Mouse (Mus musculus) hindbrain, postnatal 0 days (tissue): ENCODE data around the gene Thoc5. TPM values are rescaled to one million over a fixed set of nuclear protein-coding genes. Genes with fewer than 3 reads are reported as not detected.
A peak's percentile ranks its signal among the peaks of the same experiment; 100 is the strongest.

Experiments
- ATAC-seq: fragments of 200-750 bp; cut with Nextera tagmentation; 2 replicates; pipeline ENCODE4 v1.8.0; 2017; ENCODE audit warnings: mild to moderate bottlenecking, moderate TSS enrichment, moderate library complexity
- DNase-seq: peaks from one replicate; pipeline ENCODE4 v3.0.0-alpha.2; 2015; ENCODE audit warnings: low spot score
- H3K27ac ChIP-seq: fragments of 300-500 bp; sonication (generic); 2 replicates; pipeline ENCODE4 v1.5.1; 2014; ENCODE audit warnings: mild to moderate bottlenecking
- H3K27me3 ChIP-seq: fragments of 300-500 bp; sonication (generic); 2 replicates; pipeline ENCODE4 v1.6.1; 2014; ENCODE audit warnings: low read length, mixed read lengths; ENCODE audit not compliant: insufficient read depth
- H3K36me3 ChIP-seq: fragments of 300-500 bp; sonication (generic); 2 replicates; pipeline ENCODE4 v1.6.1; 2014; ENCODE audit warnings: low read length, mixed read lengths; ENCODE audit not compliant: insufficient read depth
- H3K4me1 ChIP-seq: fragments of 300-500 bp; sonication (generic); 2 replicates; pipeline ENCODE4 v1.6.1; 2014; ENCODE audit warnings: antibody characterized with exemption, low read length, mixed read lengths; ENCODE audit not compliant: insufficient read depth
- H3K4me2 ChIP-seq: fragments of 300-500 bp; sonication (generic); 2 replicates; pipeline ENCODE4 v1.6.1; 2014; ENCODE audit warnings: low read depth, mild to moderate bottlenecking, low read length, moderate library complexity, mixed read lengths
- H3K4me3 ChIP-seq: fragments of 300-500 bp; sonication (generic); 2 replicates; pipeline ENCODE4 v1.5.1; 2014; ENCODE audit warnings: low read length
- H3K9ac ChIP-seq: fragments of 300-500 bp; sonication (generic); replicated peaks from 2 replicates; pipeline ENCODE4 v1.6.1; 2014; ENCODE audit warnings: mild to moderate bottlenecking, low read length, moderate library complexity, mixed read lengths
- H3K9me3 ChIP-seq: fragments of 300-500 bp; sonication (generic); 2 replicates; pipeline ENCODE4 v1.6.1; 2016; ENCODE audit warnings: low read length, mixed read lengths
- CTCF ChIP-seq: IDR thresholded peaks from 2 replicates; pipeline ENCODE4 v1.5.1; 2016; ENCODE audit warnings: antibody characterized with exemption, control low read depth, low read depth
- WGBS: fragments of 180-500 bp; shearing (Covaris S2); extraction: QIAGEN DNeasy Blood & Tissue Kit; methylation state at CpG from one replicate; pipeline ENCODE4 v1.1.7; 2014; 5-methylcytosine and 5-hydroxymethylcytosine counted together
- polyA plus RNA-seq: library from polyadenylated mRNA; unstranded; fragments of >200 nt; fragmentation: Nextera tagmentation; extraction: Ambion mirVana; gene quantifications from 2 replicates; pipeline ENCODE4 v1.2.1, GENCODE M21; 2015
- total RNA-seq: library from RNA; depleted of rRNA; stranded (reverse); fragments of >200 nt; gene quantifications from 2 replicates; pipeline ENCODE4 v1.2.3, GENCODE M21; 2014

Thoc5 gene
- total and polyA plus RNA-seq, 2 experiments from 2014 or later: 30.3 to 36.5 TPM

GRCm38 (mm10) chr11:4946530-4946929 is 51.4 kb downstream of the Thoc5 start:
- peak; percentile 42; the same call in 1 of the 2 replicates for ATAC-seq
- DNase-seq: no peak
- no peak for TF ChIP-seq CTCF
- peaks cover 8% of the 10 kb centered on the region; the same call in 1 of the 2 replicates for H3K4me1 ChIP-seq
- peak overlapping the region; percentile 67 for H3K4me2 ChIP-seq
- H3K4me3 ChIP-seq: peak overlapping the region; percentile 67
- WGBS: 41% methylated on average over 13 of the region's 13 CpGs
- H3K27me3 ChIP-seq: peaks cover 24% of the 10 kb centered on the region; the same call in 1 of the 2 replicates
- no peaks in the 10 kb centered on the region for H3K9me3 ChIP-seq
- H3K36me3 ChIP-seq: no peaks in the 10 kb centered on the region; the same call in 1 of the 2 replicates
- H3K27ac ChIP-seq: peak overlapping the region; percentile 81; the same call in 1 of the 2 replicates
- H3K9ac ChIP-seq: peak overlapping the region; percentile 76; the same call in 1 of the 2 replicates

GRCm38 (mm10) chr11:4946947-4947812 is 52.1 kb downstream of the Thoc5 start:
- WGBS: 1% methylated on average over 119 of the region's 120 CpGs
- H3K27me3 ChIP-seq: peaks cover 24% of the 10 kb centered on the region; the same call in 1 of the 2 replicates

GRCm38 (mm10) chr11:4947813-4948174 is 52.7 kb downstream of the Thoc5 start, which contains the start of gene Nefh:
Nefh (minus strand) TSS chr11:4948064.
- H3K36me3 ChIP-seq: no peaks in the 10 kb centered on the region; the same call in 1 of the 2 replicates
- TF ChIP-seq CTCF: no peak
- DNase-seq (peak; percentile 39), ATAC-seq (peak; percentile 25; the same call in 1 of the 2 replicates)
- H3K4me2 ChIP-seq: peak within 1 kb of the TSS; percentile 67
- H3K4me3 ChIP-seq: peak within 1 kb of the TSS; percentile 67
- no peaks in the 10 kb centered on the region for H3K9me3 ChIP-seq
- peaks cover 24% of the 10 kb centered on the region; the same call in 1 of the 2 replicates for H3K27me3 ChIP-seq
- H3K9ac ChIP-seq: peak within 1 kb of the TSS; percentile 76
- peak within 1 kb of the TSS; percentile 81 for H3K27ac ChIP-seq
- peaks cover 8% of the 10 kb centered on the region; the same call in 1 of the 2 replicates for H3K4me1 ChIP-seq
- 3% methylated on average over 37 of the region's 41 CpGs for WGBS

More at GRCm38 (mm10) chr11:4946947-4947812, 52.1 kb downstream of the Thoc5 start:
- TF ChIP-seq CTCF: peak; percentile 47
- ATAC-seq: peak; percentile 95
- Histone ChIP-seq H3K4me3 (peak overlapping the region; percentile 67), H3K27ac (peak overlapping the region; percentile 81), H3K9ac (peak overlapping the region; percentile 76), H3K9me3 (no peaks in the 10 kb centered on the region), H3K4me1 (peaks cover 8% of the 10 kb centered on the region; the same call in 1 of the 2 replicates), H3K36me3 (no peaks in the 10 kb centered on the region; the same call in 1 of the 2 replicates), H3K4me2 (peak overlapping the region; percentile 67)
- DNase-seq: peak; percentile 91

- Histone ChIP-seq H3K27ac (no peak overlapping the region), H3K9me3 (no peaks in the 10 kb centered on the region), H3K4me3 (peak overlapping the region; percentile 67), H3K36me3 (no peaks in the 10 kb centered on the region; the same call in 1 of the 2 replicates), H3K27me3 (peaks cover 24% of the 10 kb centered on the region; the same call in 1 of the 2 replicates), H3K4me2 (peak overlapping the region; percentile 67), H3K4me1 (peaks cover 8% of the 10 kb centered on the region; the same call in 1 of the 2 replicates), H3K9ac (peak overlapping the region; percentile 45; the same call in 1 of the 2 replicates)
- TF ChIP-seq CTCF: no peak
- DNase-seq (no peak), ATAC-seq (no peak)
- 24% methylated on average over 8 of the region's 8 CpGs for WGBS
These were observed 53.7 kb downstream of the Thoc5 start for GRCm38 (mm10) chr11:4948792-4949191.

- no peak for TF ChIP-seq CTCF
- peak; percentile 39 for DNase-seq
- H3K9me3 ChIP-seq: no peaks in the 10 kb centered on the region
- no peak overlapping the region for H3K27ac ChIP-seq
- peaks cover 8% of the 10 kb centered on the region; the same call in 1 of the 2 replicates for H3K4me1 ChIP-seq
- 5% methylated on average over 23 of the region's 23 CpGs for WGBS
- ATAC-seq: no peak
- peak overlapping the region; percentile 67 for H3K4me2 ChIP-seq
- peak overlapping the region; percentile 45; the same call in 1 of the 2 replicates for H3K9ac ChIP-seq
- H3K27me3 ChIP-seq: peaks cover 24% of the 10 kb centered on the region; the same call in 1 of the 2 replicates
- no peaks in the 10 kb centered on the region for H3K36me3 ChIP-seq
- H3K4me3 ChIP-seq: peak overlapping the region; percentile 67
These were observed 54.3 kb downstream of the Thoc5 start for GRCm38 (mm10) chr11:4949256-4950044.

GRCm38 (mm10) chr11:4953401-4953800 is 58.3 kb downstream of the Thoc5 start:
- no peak overlapping the region for H3K9ac ChIP-seq

More at GRCm38 (mm10) chr11:4953401-4953800, 58.3 kb downstream of the Thoc5 start:
- Histone ChIP-seq H3K36me3 (no peaks in the 10 kb centered on the region), H3K27me3 (peaks cover 8% of the 10 kb centered on the region; the same call in 1 of the 2 replicates), H3K9me3 (no peaks in the 10 kb centered on the region), H3K4me1 (0 out of 2 replicates have a peak, but pooled peaks cover 3% of the 10 kb centered on the region), H3K4me2 (no peak overlapping the region), H3K27ac (no peak overlapping the region), H3K4me3 (no peak overlapping the region)
- TF ChIP-seq CTCF: no peak
- DNase-seq (no peak), ATAC-seq (no peak)
- WGBS: 4% methylated on average over 6 of the region's 6 CpGs
